Mouse (Mus musculus): ENCODE data around the gene Tet3.

Gene Tet3

GRCm38 (mm10) chr6:83459034-83459644 lies at the start of gene Tet3:
Gene Tet3 (minus strand): TSS chr6:83459084.
- no peak for DNase-seq

- DNase-seq = no peak
Measured at GRCm38 (mm10) chr6:83507168-83507546, 48.3 kb upstream of the Tet3 start.

- peak; percentile 96 for DNase-seq
Measured at GRCm38 (mm10) chr6:83506258-83507167, 47.6 kb upstream of the Tet3 start, which contains the start of gene Dguok. Gene Dguok (minus strand): TSS chr6:83506969.

DNA sequence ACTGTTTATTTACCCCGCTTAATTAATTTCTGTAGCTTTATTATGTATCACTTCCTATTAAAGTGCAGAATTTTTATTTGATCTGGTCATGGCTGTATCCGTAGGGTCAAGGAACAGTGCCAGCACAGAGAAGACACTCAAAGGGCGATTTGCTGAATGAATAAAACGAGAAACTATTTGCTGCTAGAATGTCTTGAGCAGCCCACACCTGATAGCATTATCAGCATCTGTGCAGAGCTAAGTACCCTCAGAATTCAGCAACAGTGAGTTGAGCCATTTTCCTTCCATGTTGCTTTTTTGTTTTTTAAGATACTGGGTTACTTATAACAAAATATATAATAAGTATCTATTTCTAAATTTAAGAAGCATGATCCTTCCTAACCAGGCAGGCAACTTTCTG lies 46.7 kb upstream of the Tet3 start:
- DNase-seq = no peak

DNA sequence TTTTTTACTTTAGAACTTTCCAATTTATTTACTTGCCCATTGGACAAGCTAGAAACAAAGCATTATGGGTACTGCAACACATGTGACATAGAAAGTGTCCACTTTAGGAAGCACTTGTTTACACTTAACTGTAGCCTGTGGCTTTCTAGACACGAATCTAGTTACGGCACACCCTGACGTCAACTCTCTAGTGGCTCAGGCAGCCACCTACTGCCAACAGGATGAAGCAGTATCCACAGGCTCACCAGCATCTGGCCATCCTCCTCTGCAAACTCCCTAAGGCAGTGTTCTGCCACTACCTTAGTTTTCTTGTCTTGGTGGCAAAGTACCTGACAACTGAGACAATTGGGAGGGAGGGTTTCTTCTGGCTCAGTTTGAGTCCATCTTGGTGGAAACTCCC lies 44.5 kb upstream of the Tet3 start:
- DNase-seq = no peak

GRCm38 (mm10) chr6:83502656-83503055 lies 43.8 kb upstream of the Tet3 start:
- no peak for DNase-seq

DNA sequence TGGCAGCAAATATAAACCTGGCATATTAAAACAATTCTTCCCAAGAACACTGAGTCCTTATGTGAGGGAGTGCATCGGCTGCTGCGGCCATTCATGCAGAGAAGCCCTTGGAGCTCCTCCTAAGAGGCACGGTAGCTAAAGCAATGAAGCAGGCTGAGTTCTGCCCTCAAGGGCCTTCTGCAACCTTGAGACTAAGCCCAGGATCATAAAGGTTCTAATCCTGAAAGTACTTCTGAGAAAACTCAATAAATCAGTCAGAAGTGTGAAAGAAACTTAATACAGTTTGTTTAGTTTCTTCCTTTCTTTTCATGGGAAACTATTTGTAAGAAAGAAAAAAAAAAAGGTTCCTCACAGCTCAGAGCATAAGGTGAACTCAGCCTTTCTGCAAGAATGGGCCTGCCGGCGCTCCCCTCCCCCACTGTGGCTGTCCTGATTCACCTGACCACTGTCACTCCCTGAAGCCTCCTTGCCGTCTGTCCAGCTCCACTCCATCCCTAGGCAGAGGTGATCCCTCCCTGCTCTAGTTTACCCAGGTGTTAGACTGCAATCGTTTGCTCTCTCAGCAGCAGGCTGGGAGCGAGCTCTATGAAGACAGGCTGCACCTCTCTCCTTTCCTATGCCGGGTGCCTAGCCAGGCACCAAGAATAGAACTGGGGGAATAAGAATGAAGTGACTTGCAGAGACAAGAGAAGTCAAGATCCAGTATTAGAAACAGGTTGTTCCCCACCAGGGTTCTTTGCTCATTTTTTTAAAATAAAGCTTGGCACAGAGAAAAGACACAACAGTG lies 42.8 kb upstream of the Tet3 start:
- no peak for DNase-seq

GRCm38 (mm10) chr6:83500462-83500861 lies 41.6 kb upstream of the Tet3 start:
- peak; percentile 50 for DNase-seq

- DNase-seq = no peak
Measured at GRCm38 (mm10) chr6:83499078-83499477, 40.2 kb upstream of the Tet3 start.

GRCm38 (mm10) chr6:83496753-83497710 lies 38.1 kb upstream of the Tet3 start:
- no peak for DNase-seq

GRCm38 (mm10) chr6:83496009-83496752 lies 37.3 kb upstream of the Tet3 start:
- DNase-seq = no peak

GRCm38 (mm10) chr6:83490622-83491021 lies 31.7 kb upstream of the Tet3 start:
- DNase-seq = no peak

GRCm38 (mm10) chr6:83488200-83488599 lies 29.3 kb upstream of the Tet3 start:
- DNase-seq = no peak

- DNase-seq = no peak
Measured at GRCm38 (mm10) chr6:83487298-83487697, 28.4 kb upstream of the Tet3 start.

DNA sequence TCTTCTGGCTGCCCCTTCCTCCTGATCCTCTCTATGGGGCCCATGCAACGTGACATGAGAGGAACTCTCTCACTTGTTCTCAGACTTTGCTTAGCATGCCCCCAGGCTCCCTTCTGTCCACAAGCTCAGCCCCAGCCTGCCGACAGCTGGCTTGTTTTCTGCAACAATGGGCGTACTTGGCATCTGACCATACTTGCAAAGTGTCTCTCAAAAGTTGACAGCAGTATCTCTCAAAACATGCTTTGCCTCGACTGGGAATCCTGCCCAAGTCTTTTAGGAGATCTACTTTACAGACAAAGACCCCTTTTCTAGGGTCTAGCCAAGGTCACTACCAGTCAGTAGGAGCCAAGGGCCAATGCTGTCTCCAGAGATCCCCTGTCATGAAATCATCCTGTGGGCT lies 27.0 kb upstream of the Tet3 start:
- DNase-seq = no peak

DNA sequence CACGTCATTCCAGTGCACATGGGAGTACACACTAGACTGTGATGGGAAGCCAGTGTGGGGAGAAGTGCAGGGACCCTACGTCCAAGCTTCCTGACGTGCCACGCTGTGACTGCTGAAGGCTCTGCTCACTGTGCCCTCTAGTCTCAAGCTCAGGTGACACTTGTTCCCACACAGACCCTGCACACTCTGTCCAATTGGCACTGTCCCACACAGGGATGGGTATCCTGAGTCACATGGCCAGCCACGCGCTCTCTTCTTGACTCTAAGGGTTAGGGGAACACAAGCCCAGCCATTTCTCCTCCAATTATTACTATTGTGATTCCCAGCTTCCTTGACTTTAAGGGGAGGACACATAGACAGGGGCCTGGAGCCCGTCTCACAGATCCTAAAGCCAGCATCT lies 24.9 kb upstream of the Tet3 start:
- no peak for DNase-seq

- no peak for DNase-seq
Measured at GRCm38 (mm10) chr6:83482418-83483085, 23.7 kb upstream of the Tet3 start.

GRCm38 (mm10) chr6:83480019-83480655 lies 21.3 kb upstream of the Tet3 start:
- no peak for DNase-seq

- DNase-seq = no peak
Measured at GRCm38 (mm10) chr6:83479193-83479592, 20.3 kb upstream of the Tet3 start.

GRCm38 (mm10) chr6:83478628-83479027 lies 19.7 kb upstream of the Tet3 start:
- DNase-seq = no peak
